Mouse (Mus musculus): ENCODE data around the gene Fndc9. TPM values are rescaled to one million over a fixed set of nuclear protein-coding genes. Genes with fewer than 3 reads are reported as not detected.

Gene Fndc9
- polyA plus RNA-seq (2014; fragmentation: Illumina TruSeq; extraction: RNeasy Lipid Tissue Mini Kit (QIAGEN cat#74804); ENCODE audit: low replicate concordance) = not detected

DNA sequence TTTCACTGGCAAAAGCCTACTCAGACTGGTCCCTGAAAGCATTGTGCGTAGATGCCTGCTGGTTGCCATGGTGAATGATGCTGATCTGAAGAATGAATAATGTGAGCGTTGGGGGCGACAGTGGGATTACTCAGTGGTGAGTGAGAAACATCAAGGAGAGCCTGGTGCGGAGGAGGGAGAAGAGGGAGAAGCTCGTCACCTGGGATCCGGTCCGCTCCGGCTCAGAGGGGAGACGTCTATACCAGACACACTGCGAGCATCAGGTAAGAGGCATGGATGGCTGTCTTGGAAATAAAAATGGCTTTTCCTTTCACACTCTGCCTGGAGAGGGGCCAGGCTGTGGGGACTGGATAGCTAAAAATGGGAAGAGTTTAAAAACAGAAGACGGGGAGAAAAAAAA lies at the start of gene Fndc9:
TSS of gene Fndc9 (plus strand) at position 198 of the 400 bp plus-strand sequence.

Other genes starting within 250 kb of the Fndc9 start
- 1.4 TPM for gene Gm12166, start 183.2 kb upstream of the Fndc9 start, polyA plus RNA-seq (2014; fragmentation: Illumina TruSeq; extraction: RNeasy Lipid Tissue Mini Kit (QIAGEN cat#74804); ENCODE audit: low replicate concordance)
- 6.7 TPM for gene Adam19, start 179.5 kb upstream of the Fndc9 start, polyA plus RNA-seq (2014; fragmentation: Illumina TruSeq; extraction: RNeasy Lipid Tissue Mini Kit (QIAGEN cat#74804); ENCODE audit: low replicate concordance)
- 0.19 TPM for gene Nipal4, start 69.0 kb upstream of the Fndc9 start, polyA plus RNA-seq (2014; fragmentation: Illumina TruSeq; extraction: RNeasy Lipid Tissue Mini Kit (QIAGEN cat#74804); ENCODE audit: low replicate concordance)
- 3.7 TPM for gene Cyfip2, start 77.3 kb downstream of the Fndc9 start, polyA plus RNA-seq (2014; fragmentation: Illumina TruSeq; extraction: RNeasy Lipid Tissue Mini Kit (QIAGEN cat#74804); ENCODE audit: low replicate concordance)
- 1.1 TPM for gene Itk, start 154.0 kb downstream of the Fndc9 start, polyA plus RNA-seq (2014; fragmentation: Illumina TruSeq; extraction: RNeasy Lipid Tissue Mini Kit (QIAGEN cat#74804); ENCODE audit: low replicate concordance)
- gene Fam71b, start 161.0 kb downstream of the Fndc9 start, polyA plus RNA-seq (2014; fragmentation: Illumina TruSeq; extraction: RNeasy Lipid Tissue Mini Kit (QIAGEN cat#74804); ENCODE audit: low replicate concordance) = not detected
- gene Med7, start 201.4 kb downstream of the Fndc9 start, polyA plus RNA-seq (2014; fragmentation: Illumina TruSeq; extraction: RNeasy Lipid Tissue Mini Kit (QIAGEN cat#74804); ENCODE audit: low replicate concordance) = 79.7 TPM
- gene Havcr2, start 219.4 kb downstream of the Fndc9 start, polyA plus RNA-seq (2014; fragmentation: Illumina TruSeq; extraction: RNeasy Lipid Tissue Mini Kit (QIAGEN cat#74804); ENCODE audit: low replicate concordance) = 4.3 TPM